Mouse (Mus musculus): Measurements from ENCODE around the gene Slc1a2.

- no peak for TF ChIP-seq CTCF (IDR thresholded peaks at IDR 0.05; ENCODE audit: insufficient read depth, low read length)
- TF ChIP-seq POLR2A (IDR thresholded peaks at IDR 0.05; ENCODE audit: borderline replicate concordance, extremely low read depth, low read depth, low read length), result no peak
Measured at GRCm38 (mm10) chr2:102798149-102798548, 139.7 kb downstream of the Slc1a2 start.
